Mouse (Mus musculus): ENCODE results near the gene Klk8. TPM values are rescaled to one million over a fixed set of nuclear protein-coding genes. Genes with fewer than 3 reads are reported as not detected.

Gene Klk8
- 3.8 and 4.5 TPM in 2 replicates for polyA plus RNA-seq (2012; rRNA removed)

DNA sequence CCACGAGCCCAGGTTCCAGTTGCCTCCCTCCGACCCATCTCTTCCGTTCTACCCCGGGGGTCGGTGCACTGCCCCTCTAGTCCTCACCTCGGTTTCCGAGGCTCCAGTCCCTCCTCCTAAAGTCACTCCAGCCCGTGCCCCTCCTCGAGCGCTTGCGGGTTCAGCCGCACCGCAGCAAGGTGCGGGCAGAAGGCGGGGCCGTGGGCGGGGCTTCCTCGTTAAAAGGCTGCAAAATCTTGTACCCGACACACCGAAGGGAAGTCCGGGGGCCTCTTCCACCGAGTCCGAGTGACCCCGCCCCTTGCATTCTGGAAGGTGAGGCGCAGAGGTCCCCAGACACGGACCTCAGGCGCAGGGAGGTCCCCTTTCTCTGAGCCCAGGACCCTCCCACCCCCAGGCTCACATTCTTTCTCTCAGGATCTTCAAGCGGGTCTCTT lies at the start of gene Klk8:
Gene Klk8 (plus strand): TSS at position 245 of the 437 bp plus-strand sequence.

DNA sequence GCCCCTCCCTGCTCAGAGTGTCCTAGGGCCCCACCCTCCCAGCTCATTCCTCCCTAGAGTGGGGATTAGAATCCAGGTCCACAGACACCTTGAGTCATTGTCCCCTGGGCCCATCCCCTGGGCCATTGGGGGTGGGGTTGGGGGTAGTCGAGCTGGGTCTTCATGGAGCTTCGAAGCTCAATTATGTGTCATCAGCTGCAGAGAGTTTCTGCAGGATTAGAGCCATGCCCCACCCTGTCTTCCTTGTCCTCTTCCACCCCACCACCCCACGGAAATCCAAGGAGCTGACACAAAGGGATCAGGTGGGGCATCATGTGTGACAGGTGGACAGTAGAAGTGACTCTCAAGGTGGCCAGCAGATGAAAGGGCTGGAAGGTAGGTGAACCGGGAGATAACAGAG lies 28.8 kb upstream of the Klk8 start, which contains the start of gene Klk12:
Gene Klk12 (plus strand): TSS at position 301 of the 400 bp plus-strand sequence.

DNA sequence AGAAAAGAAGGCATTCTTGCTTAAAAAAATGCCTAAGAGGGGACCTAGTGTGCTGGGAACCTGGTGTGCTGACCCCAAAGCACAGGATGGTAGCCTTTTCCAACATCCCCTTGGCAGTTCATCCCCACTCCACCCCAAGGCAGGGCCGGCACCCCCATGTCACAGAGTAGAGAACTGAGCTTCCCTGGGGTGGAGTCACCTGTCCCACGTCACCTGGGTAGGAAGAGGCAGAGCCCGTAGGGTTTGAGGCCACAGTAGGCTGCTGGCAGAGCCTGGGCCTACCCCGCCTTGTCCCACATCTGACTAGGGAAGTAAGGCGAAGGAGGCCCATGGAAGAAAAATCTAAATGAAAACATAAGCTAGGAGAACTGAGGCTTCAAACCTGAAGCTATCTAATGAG lies 23.0 kb upstream of the Klk8 start, which contains the start of gene Klk11:
Gene Klk11 (plus strand): TSS at position 241 of the 400 bp plus-strand sequence.

DNA sequence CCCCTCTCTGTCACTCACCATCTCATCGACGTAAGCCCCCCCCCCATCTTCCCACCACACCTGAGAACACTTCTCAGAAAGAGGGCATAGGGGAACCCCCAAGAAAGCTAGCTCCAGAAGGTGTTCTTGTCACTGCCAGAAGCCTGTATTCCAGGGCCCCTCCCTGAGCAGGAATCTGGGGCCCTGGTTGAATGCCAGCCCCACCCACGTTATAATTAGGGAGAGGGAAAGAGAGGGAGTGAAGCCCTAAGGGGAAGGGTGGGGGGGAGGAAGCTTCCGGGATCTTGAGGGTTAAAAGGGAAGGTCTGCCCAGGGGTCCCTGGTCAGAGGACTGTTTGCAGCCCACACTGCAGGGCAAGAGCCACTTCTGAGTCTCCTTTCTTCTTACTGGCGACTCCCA lies 16.6 kb upstream of the Klk8 start, which contains the start of gene Klk10:
Gene Klk10 (plus strand): TSS at position 290 of the 400 bp plus-strand sequence.

DNA sequence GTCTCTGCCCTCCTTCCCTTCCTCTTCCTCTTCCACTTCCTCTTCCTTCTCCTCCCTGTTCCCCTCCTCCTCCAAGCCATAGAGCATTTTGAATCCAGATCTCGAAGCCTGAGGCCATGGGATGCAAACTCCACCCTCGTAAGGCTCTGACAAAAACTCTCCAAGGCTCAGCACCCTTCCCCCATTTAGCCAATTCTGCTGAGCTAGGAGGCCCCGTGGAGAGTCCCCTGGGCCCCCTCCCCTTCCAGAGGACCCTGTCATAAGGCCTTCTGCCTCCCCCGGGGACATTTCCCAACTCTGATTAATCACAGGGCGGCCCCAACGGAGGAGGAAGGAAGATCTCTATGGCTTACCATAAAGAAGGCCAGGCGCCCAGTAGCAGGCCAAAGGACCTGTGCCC lies 5.8 kb upstream of the Klk8 start, which contains the start of gene Klk9:
Gene Klk9 (plus strand): TSS at position 301 of the 400 bp plus-strand sequence.

DNA sequence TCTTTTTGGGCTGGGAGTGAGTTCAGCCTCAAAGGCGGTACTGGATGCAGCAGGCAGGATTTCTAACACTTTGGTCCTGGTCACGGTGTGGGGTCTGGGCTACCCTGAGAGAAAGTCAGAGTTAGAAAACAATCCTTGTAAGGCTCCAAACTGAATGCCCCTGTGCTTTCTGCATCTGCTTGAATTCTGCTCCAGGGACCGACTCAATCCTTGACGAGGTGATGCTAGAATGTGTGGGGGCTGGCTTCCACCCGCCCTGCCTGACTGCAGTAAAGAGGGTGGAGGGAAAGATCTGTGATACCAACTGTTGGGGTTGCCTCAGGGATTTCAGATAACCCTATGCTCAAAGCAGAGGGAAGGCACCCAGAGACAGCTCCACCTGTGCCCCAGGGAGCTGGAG lies 13.6 kb downstream of the Klk8 start, which contains the start of gene Klk7:
Gene Klk7 (plus strand): TSS at position 301 of the 400 bp plus-strand sequence.

DNA sequence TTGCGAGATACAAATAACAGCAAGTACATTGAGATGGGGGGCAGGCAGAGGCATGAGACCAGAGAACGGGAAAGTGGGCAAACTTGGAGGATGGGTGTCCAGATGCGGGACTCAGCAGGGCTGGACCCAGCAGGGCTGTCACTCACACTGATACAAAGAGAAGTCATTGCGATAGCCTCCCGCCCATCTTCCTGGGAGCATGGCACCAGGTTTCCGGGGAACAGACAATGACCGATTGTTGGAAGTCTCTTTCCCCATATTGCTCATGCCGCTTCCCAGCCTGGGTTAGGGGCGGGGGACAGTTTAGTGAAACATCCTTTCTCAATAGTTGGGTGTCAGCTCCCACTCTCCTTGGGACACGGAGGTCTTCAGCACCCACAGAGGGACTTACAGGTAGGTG lies 26.8 kb downstream of the Klk8 start, which contains the start of gene Klk6:
Gene Klk6 (plus strand): TSS at position 301 of the 400 bp plus-strand sequence.

DNA sequence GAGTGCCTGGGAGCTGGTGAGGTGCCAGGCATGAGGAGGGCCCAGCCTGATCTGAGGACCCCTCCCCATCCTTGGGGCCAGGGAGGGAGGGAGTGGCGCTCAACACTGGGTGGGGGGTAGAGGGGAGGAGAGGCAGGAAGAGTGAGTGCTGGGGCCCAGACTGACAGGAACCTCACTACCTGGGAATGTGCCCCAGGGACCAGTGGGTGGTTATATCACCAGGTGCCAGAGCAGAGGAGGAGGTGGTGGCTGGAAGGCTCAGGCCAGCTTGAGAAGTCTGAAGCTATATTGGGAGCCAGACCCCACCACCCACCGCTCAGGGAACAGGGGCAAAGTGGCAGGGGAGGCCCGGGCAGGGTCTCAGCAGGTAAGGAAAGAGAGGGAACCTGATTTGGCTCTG lies 44.3 kb downstream of the Klk8 start, which contains the start of gene Klk5:
Gene Klk5 (plus strand): TSS at position 271 of the 400 bp plus-strand sequence.

Other genes with a start within 250 kb of the Klk8 start
- 0.29 and 0.36 TPM in 2 replicates for gene Zfp658, start 235.3 kb upstream of the Klk8 start, polyA plus RNA-seq (2012; rRNA removed)
- gene Zfp719, start 218.0 kb upstream of the Klk8 start, polyA plus RNA-seq (2012; rRNA removed): 0.72 and 0.96 TPM in 2 replicates
- gene Zfp819, start 190.4 kb upstream of the Klk8 start, polyA plus RNA-seq (2012; rRNA removed): 0.02 TPM in 1 of 2 replicates, not detected in the other
- not detected in 2 replicates for gene Ceacam18, start 162.9 kb upstream of the Klk8 start, polyA plus RNA-seq (2012; rRNA removed)
- 1.2 and 2.0 TPM in 2 replicates for gene Siglece, start 137.4 kb upstream of the Klk8 start, polyA plus RNA-seq (2012; rRNA removed)
- 2.7 and 3.1 TPM in 2 replicates for gene Ctu1, start 125.6 kb upstream of the Klk8 start, polyA plus RNA-seq (2012; rRNA removed)
- gene Klk14, start 107.2 kb upstream of the Klk8 start, polyA plus RNA-seq (2012; rRNA removed): 0.03 TPM in 2 replicates
- 0.02 and 0.03 TPM in 2 replicates for gene Klk13, start 85.0 kb upstream of the Klk8 start, polyA plus RNA-seq (2012; rRNA removed)
- not detected in 2 replicates for gene Klk12, start 28.7 kb upstream of the Klk8 start, polyA plus RNA-seq (2012; rRNA removed)
- not detected in 2 replicates for gene Klk11, start 23.0 kb upstream of the Klk8 start, polyA plus RNA-seq (2012; rRNA removed)
- gene Klk10, start 16.5 kb upstream of the Klk8 start, polyA plus RNA-seq (2012; rRNA removed): not detected in 2 replicates
- gene Klk9, start 5.7 kb upstream of the Klk8 start, polyA plus RNA-seq (2012; rRNA removed): not detected in 2 replicates
- 0.02 TPM in 1 of 2 replicates, not detected in the other for gene Klk7, start 13.7 kb downstream of the Klk8 start, polyA plus RNA-seq (2012; rRNA removed)
- not detected in 2 replicates for gene Klk6, start 26.9 kb downstream of the Klk8 start, polyA plus RNA-seq (2012; rRNA removed)
- not detected in 2 replicates for gene Klk5, start 44.4 kb downstream of the Klk8 start, polyA plus RNA-seq (2012; rRNA removed)
- gene Klk4, start 83.6 kb downstream of the Klk8 start, polyA plus RNA-seq (2012; rRNA removed): not detected in 2 replicates
- gene Klk15, start 136.2 kb downstream of the Klk8 start, polyA plus RNA-seq (2012; rRNA removed): not detected in 2 replicates
- not detected in 2 replicates for gene Klk1b8, start 153.1 kb downstream of the Klk8 start, polyA plus RNA-seq (2012; rRNA removed)
- not detected in 2 replicates for gene Klk1b1, start 169.2 kb downstream of the Klk8 start, polyA plus RNA-seq (2012; rRNA removed)
- gene Klk1b9, start 178.5 kb downstream of the Klk8 start, polyA plus RNA-seq (2012; rRNA removed): not detected in 2 replicates
- not detected in 2 replicates for gene Klk1b11, start 198.3 kb downstream of the Klk8 start, polyA plus RNA-seq (2012; rRNA removed)
- not detected in 2 replicates for gene Klk1b26, start 214.6 kb downstream of the Klk8 start, polyA plus RNA-seq (2012; rRNA removed)